Mouse (Mus musculus) heart, postnatal 0 days (tissue): ENCODE measurements around the gene Foxred2.

Experiments
- CTCF ChIP-seq: IDR thresholded peaks from 2 replicates; pipeline ENCODE4 v1.5.1; 2016; ENCODE audit warnings: antibody characterized with exemption, control low read depth, low read depth
- EP300 ChIP-seq: IDR thresholded peaks from 2 replicates; pipeline ENCODE4 v1.6.1; 2016; ENCODE audit warnings: antibody characterized with exemption, low read depth

DNA sequence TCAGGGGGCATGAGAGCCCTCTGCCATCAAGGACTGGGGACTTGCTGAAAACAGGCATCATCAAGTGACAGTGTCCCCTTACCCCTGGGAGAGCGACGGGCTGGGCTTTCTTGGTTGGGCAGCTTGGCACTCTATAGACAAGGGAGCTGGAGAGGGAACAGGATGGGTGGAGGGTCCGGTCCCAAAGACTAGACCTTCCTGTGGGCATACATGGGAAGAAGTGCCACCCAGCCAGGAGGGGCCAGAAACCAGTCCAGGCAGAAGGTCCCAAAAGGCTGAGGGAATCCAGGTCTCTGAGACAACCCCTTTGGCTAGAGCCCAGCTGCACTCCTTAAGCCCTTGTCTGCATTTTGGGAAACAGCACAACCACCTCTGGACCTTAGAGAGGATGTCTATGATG, 42.0 kb downstream of the Foxred2 start:
- TF ChIP-seq CTCF (no peak), EP300 (no peak)
